Comparison of ENCODE assay signal across 8 mouse cellular contexts in genomic region chr13:106937138-106937472, GRCm38 (mm10). TPM values are rescaled to one million over a fixed set of nuclear protein-coding genes. Genes with fewer than 3 reads are reported as not detected.
DNase-seq lines count a peak whose midpoint lies in the region; ATAC-seq and TF ChIP-seq lines count a peak whose summit lies in the region.

No protein-coding gene starts in this region.

- 26% methylated on average over 7 of the region's 7 CpGs for WGBS in embryonic facial prominence, embryonic 13.5 days
- WGBS in intestine, embryonic 16.5 days: 24% methylated on average over 7 of the region's 7 CpGs
- WGBS in neural tube, embryonic 13.5 days: 29% methylated on average over 7 of the region's 7 CpGs

- H3K4me1 ChIP-seq in embryonic facial prominence, embryonic 13.5 days: peaks cover 7% of the 10 kb centered on the region
- H3K4me1 ChIP-seq in intestine, embryonic 16.5 days (ENCODE audit: control insufficient read depth, insufficient read depth, low read length): 0 out of 2 replicates have a peak, but pooled peaks cover 3% of the 10 kb centered on the region
- H3K4me1 ChIP-seq in neural tube, embryonic 13.5 days (replicated peaks): peaks cover 18% of the 10 kb centered on the region

- H3K4me3 ChIP-seq in left cerebral cortex, adult 2 months: peak overlapping the region; percentile 95
- H3K4me3 ChIP-seq in embryonic facial prominence, embryonic 13.5 days: peak overlapping the region; percentile 100
- H3K4me3 ChIP-seq in intestine, embryonic 16.5 days (ENCODE audit: low read length): peak overlapping the region; percentile 100
- peak overlapping the region; percentile 86 for H3K4me3 ChIP-seq in neural tube, embryonic 13.5 days

- H3K9ac ChIP-seq in embryonic facial prominence, embryonic 13.5 days: peak overlapping the region; percentile 94
- peak overlapping the region; percentile 94 for H3K9ac ChIP-seq in intestine, embryonic 16.5 days (ENCODE audit: low read depth, low read length)
- H3K9ac ChIP-seq in neural tube, embryonic 13.5 days: no peak overlapping the region

- peak overlapping the region; percentile 77 for H3K4me2 ChIP-seq in embryonic facial prominence, embryonic 13.5 days
- H3K4me2 ChIP-seq in intestine, embryonic 16.5 days (ENCODE audit: low read depth, low read length): peak overlapping the region; percentile 48
- H3K4me2 ChIP-seq in neural tube, embryonic 13.5 days: peak overlapping the region; percentile 62

- TF ChIP-seq CTCF in left cerebral cortex, adult 2 months (IDR thresholded peaks at IDR 0.05): no peak

- H3K36me3 ChIP-seq in embryonic facial prominence, embryonic 13.5 days: no peaks in the 10 kb centered on the region
- no peaks in the 10 kb centered on the region for H3K36me3 ChIP-seq in intestine, embryonic 16.5 days (ENCODE audit: control insufficient read depth, insufficient read depth, low read length)
- no peaks in the 10 kb centered on the region for H3K36me3 ChIP-seq in neural tube, embryonic 13.5 days

- no peak for ATAC-seq in embryonic facial prominence, embryonic 13.5 days (ENCODE audit: insufficient number of reproducible peaks, insufficient read depth, low FRiP score, low TSS enrichment, low read depth)
- ATAC-seq in intestine, embryonic 16.5 days: peak; percentile 12; the same call in 1 of the 2 replicates
- no peak for ATAC-seq in neural tube, embryonic 13.5 days (ENCODE audit: low read depth)

- no peak overlapping the region for H3K27ac ChIP-seq in left cerebral cortex, adult 2 months
- H3K27ac ChIP-seq in embryonic facial prominence, embryonic 13.5 days: peak overlapping the region; percentile 88
- H3K27ac ChIP-seq in intestine, embryonic 16.5 days (ENCODE audit: low read length): no peak overlapping the region
- H3K27ac ChIP-seq in neural tube, embryonic 13.5 days (replicated peaks): no peak overlapping the region

- H3K27me3 ChIP-seq in embryonic facial prominence, embryonic 13.5 days: no peaks in the 10 kb centered on the region
- H3K27me3 ChIP-seq in intestine, embryonic 16.5 days (replicated peaks; ENCODE audit: control insufficient read depth, insufficient read depth, low read length): no peaks in the 10 kb centered on the region
- H3K27me3 ChIP-seq in neural tube, embryonic 13.5 days: no peaks in the 10 kb centered on the region

- H3K9me3 ChIP-seq in embryonic facial prominence, embryonic 13.5 days: no peaks in the 10 kb centered on the region
- H3K9me3 ChIP-seq in intestine, embryonic 16.5 days (ENCODE audit: control insufficient read depth, low read length): no peaks in the 10 kb centered on the region
- no peaks in the 10 kb centered on the region for H3K9me3 ChIP-seq in neural tube, embryonic 13.5 days

- intact Hi-C loops in left cerebral cortex, adult 2 months (cut with DNase I): no loop called here

- DNase-seq in left cerebral cortex, adult 2 months (ENCODE audit: extremely low spot score in 1 of 2, low spot score in 2 of 2): no peak
- DNase-seq in left cerebral cortex, adult 18-20 months (ENCODE audit: low spot score in 2 of 2): no peak
- DNase-seq in adipocyte (ENCODE audit: low spot score): no peak
- no peak for DNase-seq in adrenal gland, adult 2 months
- no peak for DNase-seq in thymus, postnatal 4 days

RNA-seq across cellular contexts. Expression of gene Ipo11, which starts 0.3 kb away (rescaled TPM):
- 10 to 100 TPM; 58.9 to 59.3 TPM for total RNA-seq in left cerebral cortex, adult 2 months (2021)
- total RNA-seq in left cerebral cortex, adult 18-20 months (2021): 10 to 100 TPM; 57.0 to 63.5 TPM
- 47.8 and 50.3 TPM in 2 replicates for polyA plus RNA-seq in embryonic facial prominence, embryonic 13.5 days (2015; fragmentation: Nextera tagmentation; extraction: Ambion mirVana)
- 37.4 and 39.3 TPM in 2 replicates for polyA plus RNA-seq in intestine, embryonic 16.5 days (2015; fragmentation: Nextera tagmentation; extraction: Ambion mirVana)
- polyA plus RNA-seq in neural tube, embryonic 13.5 days (2015; fragmentation: Nextera tagmentation; extraction: Ambion mirVana): 32.8 and 36.3 TPM in 2 replicates
- total RNA-seq in adrenal gland, adult 2 months (2021): 10 to 100 TPM; 33.3 to 42.1 TPM
- polyA plus RNA-seq in adrenal gland, adult 2 months (2012; rRNA removed): 13.6 and 16.7 TPM in 2 replicates

RNA-seq across cellular contexts. Expression of gene Dimt1, which starts 9.8 kb away (rescaled TPM):
- total RNA-seq in left cerebral cortex, adult 2 months (2021): 10 to 100 TPM; 21.0 to 23.1 TPM
- total RNA-seq in left cerebral cortex, adult 18-20 months (2021): 10 to 100 TPM; 18.9 to 23.9 TPM
- 50.8 and 55.3 TPM in 2 replicates for polyA plus RNA-seq in embryonic facial prominence, embryonic 13.5 days (2015; fragmentation: Nextera tagmentation; extraction: Ambion mirVana)
- polyA plus RNA-seq in intestine, embryonic 16.5 days (2015; fragmentation: Nextera tagmentation; extraction: Ambion mirVana): 26.4 and 30.1 TPM in 2 replicates
- polyA plus RNA-seq in neural tube, embryonic 13.5 days (2015; fragmentation: Nextera tagmentation; extraction: Ambion mirVana): 33.5 and 38.6 TPM in 2 replicates
- 10 to 100 TPM; 12.6 to 15.4 TPM for total RNA-seq in adrenal gland, adult 2 months (2021)
- polyA plus RNA-seq in adrenal gland, adult 2 months (2012; rRNA removed): 4.6 TPM in 2 replicates
